Mouse (Mus musculus) small intestine, adult 2 months (tissue): ENCODE measurements at regions not wholly inside any gene's neighbourhood (a gene's known extent, or its start where the extent isn't known, plus 50 kb on each side); places are given as distances from the start of the nearest gene placed in this dataset.

Experiments used
- CTCF ChIP-seq: fragments of 200-500 bp; IDR thresholded peaks from 2 replicates; pipeline ENCODE4 v1.5.1; 2012; ENCODE audit warnings: low read depth, mild to moderate bottlenecking, control low read depth, inconsistent platforms, low read length, moderate library complexity, mixed read lengths; ENCODE audit not compliant: insufficient replicate concordance, insufficient read length; ENCODE audit errors: extremely low read depth
- POLR2A ChIP-seq: fragments of 200-500 bp; IDR thresholded peaks from 2 replicates; pipeline ENCODE4 v1.6.1; 2012; ENCODE audit warnings: low read depth, mild to moderate bottlenecking, control low read depth, inconsistent platforms, low read length, moderate library complexity

GRCm38 (mm10) chr13:111050097-111050496 lies 204.7 kb upstream of the Actbl2 start:
- TF ChIP-seq CTCF = no peak
- no peak for TF ChIP-seq POLR2A
